Mouse (Mus musculus) stomach, postnatal 0 days (tissue): ENCODE results near the gene Rmi2. TPM values are rescaled to one million over a fixed set of nuclear protein-coding genes. Genes with fewer than 3 reads are reported as not detected.

Experiments
- ATAC-seq: fragments of 200-750 bp; cut with Nextera tagmentation; 2 replicates; pipeline ENCODE4 v1.8.0; 2017; ENCODE audit not compliant: low FRiP score, low TSS enrichment
- DNase-seq: peaks from one replicate; pipeline ENCODE4 v3.0.0-alpha.2; 2016; ENCODE audit warnings: low spot score
- H3K27ac ChIP-seq: fragments of 300-500 bp; sonication (generic); replicated peaks from 2 replicates; pipeline ENCODE4 v1.5.1; 2014; ENCODE audit warnings: mild to moderate bottlenecking, control low read depth
- H3K27me3 ChIP-seq: fragments of 300-500 bp; sonication (generic); 2 replicates; pipeline ENCODE4 v1.6.1; 2014; ENCODE audit warnings: low read length; ENCODE audit not compliant: control insufficient read depth, insufficient read depth
- H3K36me3 ChIP-seq: fragments of 300-500 bp; sonication (generic); 2 replicates; pipeline ENCODE4 v1.6.1; 2014; ENCODE audit warnings: low read length, mixed read lengths; ENCODE audit not compliant: control insufficient read depth, insufficient read depth
- H3K4me1 ChIP-seq: fragments of 300-500 bp; sonication (generic); replicated peaks from 2 replicates; pipeline ENCODE4 v1.6.1; 2014; ENCODE audit warnings: antibody characterized with exemption; ENCODE audit not compliant: control insufficient read depth, insufficient read depth
- H3K4me2 ChIP-seq: fragments of 300-500 bp; sonication (generic); replicated peaks from 2 replicates; pipeline ENCODE4 v1.6.1; 2014; ENCODE audit warnings: low read depth, mild to moderate bottlenecking, control low read depth, moderate library complexity
- H3K4me3 ChIP-seq: fragments of 300-500 bp; sonication (generic); 2 replicates; pipeline ENCODE4 v1.5.1; 2014; ENCODE audit warnings: low read depth, low read length, control low read depth
- H3K9ac ChIP-seq: fragments of 300-500 bp; sonication (generic); 2 replicates; pipeline ENCODE4 v1.6.1; 2014; ENCODE audit warnings: mild to moderate bottlenecking, low read length, control low read depth, mixed read lengths
- H3K9me3 ChIP-seq: fragments of 300-500 bp; sonication (generic); 2 replicates; pipeline ENCODE4 v1.6.1; 2016; ENCODE audit warnings: low read length; ENCODE audit not compliant: control insufficient read depth
- CTCF ChIP-seq: IDR thresholded peaks from 2 replicates; pipeline ENCODE4 v1.5.1; 2016; ENCODE audit warnings: antibody characterized with exemption, low read depth, mild to moderate bottlenecking, moderate library complexity
- EP300 ChIP-seq: optimal IDR thresholded peaks from 2 replicates; pipeline ENCODE3; 2016; ENCODE audit warnings: antibody characterized with exemption
- WGBS: fragments of 180-500 bp; shearing (Covaris S2); extraction: QIAGEN DNeasy Blood & Tissue Kit; methylation state at CpG from one replicate; pipeline ENCODE4 v1.1.7; 2014; 5-methylcytosine and 5-hydroxymethylcytosine counted together
- polyA plus RNA-seq: library from polyadenylated mRNA; unstranded; fragments of >200 nt; fragmentation: Nextera tagmentation; extraction: Ambion mirVana; gene quantifications from 2 replicates; pipeline ENCODE4 v1.2.1, GENCODE M21; 2015

Rmi2 gene
- polyA plus RNA-seq, 1 experiment from 2014 or later, result 0.76 TPM

GRCm38 (mm10) chr16:10834542-10834910 lies 333 bp upstream of the Rmi2 start:
- 2% methylated on average over 12 of the region's 12 CpGs for WGBS
- peak overlapping the region; percentile 69 for H3K4me3 ChIP-seq
- H3K4me2 ChIP-seq, result peak overlapping the region; percentile 96
- no peak overlapping the region; the same call in 1 of the 2 replicates for H3K27ac ChIP-seq
- no peaks in the 10 kb centered on the region for H3K27me3 ChIP-seq
- H3K9ac ChIP-seq, result no peak overlapping the region
- TF ChIP-seq EP300 (no peak), CTCF (no peak)
- H3K36me3 ChIP-seq, result no peaks in the 10 kb centered on the region
- H3K4me1 ChIP-seq, result peaks cover 6% of the 10 kb centered on the region; the same call in 1 of the 2 replicates
- no peak for ATAC-seq
- DNase-seq, result no peak
- H3K9me3 ChIP-seq, result no peaks in the 10 kb centered on the region

DNA sequence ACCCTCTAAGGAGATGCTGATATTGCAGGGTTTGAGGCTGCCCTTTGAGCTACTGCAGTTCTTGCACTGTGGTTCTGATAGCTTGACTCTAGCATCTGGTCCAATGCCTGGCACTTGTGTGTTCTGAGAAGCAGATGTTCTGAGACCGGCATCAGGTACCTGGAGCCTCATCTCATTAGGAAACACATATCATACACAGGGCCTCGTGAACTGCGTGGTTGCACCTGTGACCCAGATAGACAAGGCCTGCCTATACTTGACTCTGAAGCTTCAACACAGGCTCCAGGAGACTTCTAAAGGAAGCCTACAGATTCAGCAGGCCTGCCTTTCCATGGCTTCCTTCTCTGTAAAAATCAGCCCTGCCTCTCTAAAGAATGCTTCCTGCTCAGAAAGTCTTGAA lies 1.5 kb downstream of the Rmi2 start:
- peaks cover 6% of the 10 kb centered on the region; the same call in 1 of the 2 replicates for H3K4me1 ChIP-seq
- H3K36me3 ChIP-seq, result no peaks in the 10 kb centered on the region
- H3K27ac ChIP-seq, result no peak overlapping the region; the same call in 1 of the 2 replicates
- H3K9ac ChIP-seq, result no peak overlapping the region
- H3K4me2 ChIP-seq, result no peak overlapping the region
- H3K4me3 ChIP-seq, result no peak overlapping the region
- no peaks in the 10 kb centered on the region for H3K9me3 ChIP-seq
- 73% methylated on average over 3 of the region's 3 CpGs for WGBS
- TF ChIP-seq EP300, result no peak
- no peak for TF ChIP-seq CTCF
- DNase-seq (no peak), ATAC-seq (no peak)
- H3K27me3 ChIP-seq, result no peaks in the 10 kb centered on the region

GRCm38 (mm10) chr16:10837250-10837649 lies 2.4 kb downstream of the Rmi2 start:
- Histone ChIP-seq H3K4me1 (peaks cover 6% of the 10 kb centered on the region; the same call in 1 of the 2 replicates), H3K9ac (no peak overlapping the region), H3K27me3 (no peaks in the 10 kb centered on the region), H3K9me3 (no peaks in the 10 kb centered on the region), H3K36me3 (no peaks in the 10 kb centered on the region), H3K4me3 (no peak overlapping the region), H3K4me2 (no peak overlapping the region), H3K27ac (no peak overlapping the region)
- WGBS, result 61% methylated on average over 3 of the region's 3 CpGs
- ATAC-seq (no peak), DNase-seq (no peak)
- TF ChIP-seq CTCF, result no peak
- TF ChIP-seq EP300, result no peak

DNA sequence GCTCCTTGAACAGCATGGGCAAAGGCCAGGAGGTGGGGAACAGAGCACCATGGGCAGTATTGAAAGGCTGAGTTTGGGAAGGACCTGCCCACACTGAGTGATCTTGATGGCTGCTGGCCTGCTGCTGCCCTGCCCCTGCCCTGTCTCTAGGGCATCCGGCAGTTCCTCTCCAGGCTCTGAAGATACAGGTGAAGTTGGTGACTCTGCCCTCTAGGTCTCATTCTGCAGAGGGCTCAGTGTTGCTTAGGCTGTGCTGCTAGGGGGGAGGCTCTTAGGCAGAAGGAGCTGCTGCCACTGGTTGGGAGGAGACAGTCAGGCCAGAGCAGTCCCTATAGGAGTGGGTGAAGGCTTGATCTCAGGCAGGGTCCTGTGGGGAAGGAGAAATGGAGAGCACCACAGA lies 3.0 kb downstream of the Rmi2 start:
- H3K27me3 ChIP-seq, result no peaks in the 10 kb centered on the region
- 70% methylated on average over 1 of the region's 1 CpGs for WGBS
- H3K9ac ChIP-seq, result no peak overlapping the region
- H3K27ac ChIP-seq, result peak overlapping the region; percentile 79
- H3K4me1 ChIP-seq, result peaks cover 6% of the 10 kb centered on the region; the same call in 1 of the 2 replicates
- ATAC-seq (no peak), DNase-seq (no peak)
- no peak overlapping the region for H3K4me2 ChIP-seq
- H3K9me3 ChIP-seq, result no peaks in the 10 kb centered on the region
- H3K4me3 ChIP-seq, result no peak overlapping the region
- H3K36me3 ChIP-seq, result no peaks in the 10 kb centered on the region
- TF ChIP-seq EP300 (no peak), CTCF (no peak)

DNA sequence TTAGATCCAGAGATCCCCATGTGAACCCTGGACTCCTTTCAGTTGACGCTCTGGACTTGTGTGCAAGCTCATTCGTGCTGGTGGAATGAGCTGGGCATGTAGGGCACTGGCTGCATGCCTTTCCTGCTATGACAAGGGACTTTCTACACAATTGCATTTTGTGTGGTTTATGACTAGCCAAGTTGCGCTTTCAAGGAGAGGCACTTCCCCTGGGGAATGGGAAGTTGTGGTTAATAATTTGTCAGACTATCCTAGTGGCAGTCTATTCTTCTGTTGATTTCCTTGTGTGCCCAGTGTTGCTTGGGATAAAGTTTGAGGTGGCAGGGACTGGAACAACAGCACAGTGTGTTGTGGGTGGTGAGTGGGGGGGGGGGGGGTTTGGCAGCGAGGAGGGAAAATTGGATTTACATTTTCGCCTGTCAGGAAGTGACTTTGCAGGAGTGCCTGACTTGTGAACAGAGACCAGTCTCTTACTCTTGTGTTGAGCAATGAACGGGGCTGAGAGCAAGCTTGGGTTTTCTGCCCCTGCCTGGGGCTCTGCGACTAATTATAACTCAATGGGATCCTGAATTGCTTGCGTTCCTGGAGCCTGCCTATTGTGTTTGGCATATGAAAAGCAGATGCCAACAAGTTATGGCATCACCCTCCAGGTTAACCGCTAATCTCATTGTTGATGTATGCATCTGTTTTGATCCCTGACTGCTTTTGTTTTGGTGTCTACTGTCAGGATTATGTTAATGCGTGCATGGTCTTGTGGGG lies 3.8 kb downstream of the Rmi2 start:
- WGBS, result 39% methylated on average over 9 of the region's 10 CpGs
- DNase-seq (peak; percentile 57), ATAC-seq (peak; percentile 83)
- Histone ChIP-seq H3K9ac (no peak overlapping the region), H3K9me3 (no peaks in the 10 kb centered on the region), H3K27me3 (no peaks in the 10 kb centered on the region), H3K4me2 (no peak overlapping the region), H3K4me3 (no peak overlapping the region), H3K4me1 (peaks cover 10% of the 10 kb centered on the region), H3K36me3 (no peaks in the 10 kb centered on the region), H3K27ac (peak overlapping the region; percentile 79)
- TF ChIP-seq CTCF, result no peak
- TF ChIP-seq EP300, result no peak

DNA sequence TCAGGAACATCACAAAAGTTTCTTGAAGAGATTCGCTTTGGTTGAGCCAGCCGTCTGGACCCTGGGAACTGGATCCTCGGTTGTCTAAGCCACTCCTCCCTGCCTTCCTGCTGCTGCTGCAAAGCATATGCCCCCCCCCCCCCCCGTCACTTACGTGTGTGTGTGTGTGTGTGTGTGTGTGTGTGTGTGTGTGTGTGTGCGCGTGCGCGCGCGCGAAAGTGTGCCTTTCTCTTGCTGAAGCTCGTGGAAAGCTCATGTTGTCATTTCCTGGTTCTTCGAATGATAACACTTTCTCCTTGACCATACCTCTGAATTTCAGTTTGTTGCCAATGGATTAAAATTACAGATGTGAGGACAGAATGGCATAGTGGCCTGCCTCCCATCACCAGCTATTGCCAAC lies 5.2 kb downstream of the Rmi2 start:
- 90% methylated on average over 12 of the region's 14 CpGs for WGBS
- no peak for ATAC-seq
- no peak overlapping the region for H3K27ac ChIP-seq
- H3K4me2 ChIP-seq, result no peak overlapping the region
- H3K9me3 ChIP-seq, result no peaks in the 10 kb centered on the region
- peaks cover 11% of the 10 kb centered on the region for H3K4me1 ChIP-seq
- no peak overlapping the region for H3K9ac ChIP-seq
- no peaks in the 10 kb centered on the region for H3K27me3 ChIP-seq
- no peak for DNase-seq
- no peaks in the 10 kb centered on the region for H3K36me3 ChIP-seq
- no peak overlapping the region for H3K4me3 ChIP-seq
- TF ChIP-seq CTCF (no peak), EP300 (no peak)
